Mouse (Mus musculus): ENCODE measurements around the gene Zfp961.

- TF ChIP-seq POLR2A (IDR thresholded peaks at IDR 0.05; ENCODE audit: borderline replicate concordance, insufficient read depth, low read length) (no peak), CTCF (IDR thresholded peaks at IDR 0.05; ENCODE audit: borderline replicate concordance, insufficient read depth, low read depth, low read length) (no peak)
Observed at GRCm38 (mm10) chr8:71981032-71981431, 30.2 kb downstream of the Zfp961 start.

All from cerebellum, adult 2 months (tissue).